Mouse (Mus musculus) gonadal fat pad, adult 2 months (tissue): ENCODE results near the gene Gm28038. TPM values are rescaled to one million over a fixed set of nuclear protein-coding genes. Genes with fewer than 3 reads are reported as not detected.

Source experiments
- DNase-seq: peaks from one replicate; pipeline ENCODE4 v3.0.0-alpha.2; 2012; ENCODE audit warnings: low read depth
- polyA plus RNA-seq: library from polyadenylated mRNA; depleted of rRNA; stranded (reverse); fragments of >200 nt; gene quantifications from 2 replicates; pipeline ENCODE4 v1.2.3, GENCODE M21; 2012; rRNA removed

Gm28038 gene
- polyA plus RNA-seq = not detected in 2 replicates

GRCm38 (mm10) chr2:30280743-30281142 lies at the start of gene Gm28038:
Gene Gm28038 (plus strand): TSS chr2:30281043.
- DNase-seq = no peak

- DNase-seq = no peak
Observed at GRCm38 (mm10) chr2:30235593-30235992, 45.2 kb upstream of the Gm28038 start.

- DNase-seq = peak; percentile 73
Observed at GRCm38 (mm10) chr2:30236426-30237198, 44.2 kb upstream of the Gm28038 start.

GRCm38 (mm10) chr2:30237199-30237880 lies 43.5 kb upstream of the Gm28038 start, which contains the start of gene Lrrc8a:
Gene Lrrc8a (plus strand): TSS chr2:30237715.
- DNase-seq = peak; percentile 66

- DNase-seq = no peak
Observed at GRCm38 (mm10) chr2:30237881-30238280, 43.0 kb upstream of the Gm28038 start.

- no peak for DNase-seq
Observed at GRCm38 (mm10) chr2:30238906-30239465, 41.9 kb upstream of the Gm28038 start.

GRCm38 (mm10) chr2:30239777-30240176 lies 41.1 kb upstream of the Gm28038 start:
- no peak for DNase-seq

GRCm38 (mm10) chr2:30240267-30240666 lies 40.6 kb upstream of the Gm28038 start, which contains the start of gene Gm28035:
Gene Gm28035 (plus strand): TSS chr2:30240567.
- DNase-seq = no peak

GRCm38 (mm10) chr2:30242509-30242908 lies 38.3 kb upstream of the Gm28038 start:
- no peak for DNase-seq

GRCm38 (mm10) chr2:30243391-30243790 lies 37.5 kb upstream of the Gm28038 start:
- no peak for DNase-seq

- no peak for DNase-seq
Observed at GRCm38 (mm10) chr2:30244595-30245178, 36.2 kb upstream of the Gm28038 start.

GRCm38 (mm10) chr2:30247036-30247435 lies 33.8 kb upstream of the Gm28038 start:
- no peak for DNase-seq

- DNase-seq = no peak
Observed at GRCm38 (mm10) chr2:30247681-30248080, 33.2 kb upstream of the Gm28038 start.

- no peak for DNase-seq
Observed at GRCm38 (mm10) chr2:30249182-30249581, 31.7 kb upstream of the Gm28038 start.

- no peak for DNase-seq
Observed at GRCm38 (mm10) chr2:30250166-30251128, 30.4 kb upstream of the Gm28038 start.

- DNase-seq = no peak
Observed at GRCm38 (mm10) chr2:30251417-30252104, 29.3 kb upstream of the Gm28038 start.

- DNase-seq = no peak
Observed at GRCm38 (mm10) chr2:30252521-30252920, 28.3 kb upstream of the Gm28038 start.

- DNase-seq = no peak
Observed at GRCm38 (mm10) chr2:30253809-30254208, 27.0 kb upstream of the Gm28038 start.

GRCm38 (mm10) chr2:30255631-30256395 lies 25.0 kb upstream of the Gm28038 start:
- DNase-seq = no peak
